Mouse (Mus musculus) testis, adult 10 weeks (tissue): Measurements from ENCODE around the gene Cenpv. TPM values are rescaled to one million over a fixed set of nuclear protein-coding genes. Genes with fewer than 3 reads are reported as not detected.

Experiments
- polyA plus RNA-seq: library from polyadenylated mRNA; stranded (reverse); fragments of 350-450 nt; fragmentation: Illumina TruSeq; extraction: RNeasy Lipid Tissue Mini Kit (QIAGEN cat#74804); gene quantifications from one replicate; pipeline ENCODE4 v1.2.3, GENCODE M21; 2014; ENCODE audit warnings: low read depth, low replicate concordance

Gene Cenpv
- 386 TPM for polyA plus RNA-seq

GRCm38 (mm10) chr11:62539089-62539890 lies at the start of gene Cenpv:
TSS of gene Cenpv (minus strand) at chr11:62539261.

DNA sequence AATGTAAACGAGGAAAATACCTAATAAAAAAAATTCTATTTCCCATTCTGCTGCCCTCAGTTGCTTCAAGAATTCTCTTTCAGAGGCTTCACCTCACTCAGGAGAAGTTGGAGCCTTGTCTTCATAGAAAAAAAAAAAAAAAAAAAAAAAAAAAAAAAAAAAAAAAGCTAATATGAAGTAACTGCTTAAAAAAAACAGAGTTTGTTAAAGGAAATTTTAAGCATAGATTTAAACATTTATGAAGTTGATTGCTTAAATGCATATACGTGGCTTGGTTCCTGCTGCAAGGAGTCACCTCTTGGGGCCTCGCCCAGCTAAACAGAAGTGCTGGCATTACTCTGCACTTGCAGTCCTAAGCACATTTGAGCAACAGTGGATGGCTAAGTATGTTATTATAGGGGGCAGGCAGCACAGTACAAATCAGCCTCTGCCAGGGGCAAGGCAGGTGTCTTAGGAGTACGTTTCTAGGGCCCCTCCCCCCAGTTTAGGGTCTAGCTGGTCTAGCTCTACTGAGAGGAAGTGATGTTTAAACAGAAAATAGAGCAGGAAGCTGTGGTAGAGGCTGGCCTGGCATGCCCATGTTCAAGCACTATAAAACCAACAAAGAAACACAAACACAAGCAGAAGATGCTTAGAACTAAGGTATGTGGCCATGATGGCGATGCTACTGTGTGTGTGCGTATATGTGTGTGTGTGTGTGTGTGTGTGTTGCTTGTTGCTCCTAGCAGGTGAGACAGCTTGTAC lies 35.1 kb upstream of the Cenpv start, which contains the start of gene Trpv2:
Gene Trpv2 (plus strand): TSS at position 528 of the 744 bp plus-strand sequence.

DNA sequence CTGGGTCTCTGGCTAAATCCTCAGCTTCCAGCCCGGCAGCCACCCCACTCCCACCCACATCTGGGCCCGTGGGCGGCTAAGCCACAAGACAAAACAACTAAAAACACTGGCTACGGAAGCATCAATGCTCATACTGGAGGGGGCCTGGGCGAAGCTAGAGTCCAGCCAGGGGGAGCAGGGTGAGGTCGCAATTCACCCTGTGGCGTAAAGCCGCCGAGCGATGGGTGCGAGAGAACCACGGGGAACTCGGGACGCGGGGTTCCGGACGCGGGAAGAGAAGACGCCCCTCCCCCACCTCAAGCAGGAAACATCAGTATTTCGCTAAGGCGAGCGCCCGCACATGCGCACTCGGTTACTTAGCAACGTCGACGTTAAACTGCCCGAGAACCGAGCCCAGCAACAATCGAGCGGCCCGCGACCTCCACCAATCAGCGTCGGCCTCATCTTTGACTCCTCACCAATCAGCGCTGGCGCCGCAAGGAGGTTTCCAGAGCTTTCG lies 11.7 kb upstream of the Cenpv start, which contains the start of gene Ubb:
Gene Ubb (plus strand): TSS at position 445 of the 499 bp plus-strand sequence.

Other genes with a start within 250 kb of the Cenpv start
- gene Pigl, start 80.8 kb downstream of the Cenpv start, polyA plus RNA-seq: 2.3 TPM
- 143 TPM for gene Ncor1, start 80.7 kb downstream of the Cenpv start, polyA plus RNA-seq
- gene Ubb, start 11.9 kb upstream of the Cenpv start, polyA plus RNA-seq: 138 TPM
- not detected for gene Trpv2, start 35.2 kb upstream of the Cenpv start, polyA plus RNA-seq
- gene Lrrc75a, start 109.3 kb upstream of the Cenpv start, polyA plus RNA-seq: 7.3 TPM
- gene Mmgt2, start 109.4 kb upstream of the Cenpv start, polyA plus RNA-seq: 2.9 TPM
- gene Zfp287, start 192.6 kb upstream of the Cenpv start, polyA plus RNA-seq: 6.9 TPM
- gene Gm10428, start 213.8 kb upstream of the Cenpv start, polyA plus RNA-seq: not detected